Mouse (Mus musculus) erythroblast, adult 5-6 weeks (primary cell): Measurements from ENCODE around the gene Zfp366. TPM values are rescaled to one million over a fixed set of nuclear protein-coding genes. Genes with fewer than 3 reads are reported as not detected.
"Not testable (repeated sequence)": the region's sequence is repeated elsewhere in the genome, so short reads cannot be mapped to it uniquely, and the experiment has no call there.

Source experiments
- ATAC-seq: replicated peaks from 2 replicates; pipeline ENCODE4 v1.8.0; 2016; ENCODE audit warnings: moderate number of reproducible peaks, mild to moderate bottlenecking, moderate TSS enrichment, inconsistent platforms; ENCODE audit not compliant: poor library complexity, low FRiP score, severe bottlenecking
- total RNA-seq, 2 experiments: library from RNA; stranded (forward) in 1 of 2; stranded (reverse) in 1 of 2; fragments of 150-400 nt in 1 of 2; fragments of 200-764, 138-1000 nt in 1 of 2; gene quantifications; 2 replicates each; pipeline versions ENCODE4 v1.2.3 to v1.2.4; 2015 to 2017; ENCODE audit warnings: low replicate concordance in 2 of 2

The Zfp366 gene
- total RNA-seq (2015; ENCODE audit: low replicate concordance) (0.42 TPM in 1 of 2 replicates, not detected in the other), total RNA-seq (2017; ENCODE audit: low replicate concordance) (0.14 and 0.17 TPM in 2 replicates)

DNA sequence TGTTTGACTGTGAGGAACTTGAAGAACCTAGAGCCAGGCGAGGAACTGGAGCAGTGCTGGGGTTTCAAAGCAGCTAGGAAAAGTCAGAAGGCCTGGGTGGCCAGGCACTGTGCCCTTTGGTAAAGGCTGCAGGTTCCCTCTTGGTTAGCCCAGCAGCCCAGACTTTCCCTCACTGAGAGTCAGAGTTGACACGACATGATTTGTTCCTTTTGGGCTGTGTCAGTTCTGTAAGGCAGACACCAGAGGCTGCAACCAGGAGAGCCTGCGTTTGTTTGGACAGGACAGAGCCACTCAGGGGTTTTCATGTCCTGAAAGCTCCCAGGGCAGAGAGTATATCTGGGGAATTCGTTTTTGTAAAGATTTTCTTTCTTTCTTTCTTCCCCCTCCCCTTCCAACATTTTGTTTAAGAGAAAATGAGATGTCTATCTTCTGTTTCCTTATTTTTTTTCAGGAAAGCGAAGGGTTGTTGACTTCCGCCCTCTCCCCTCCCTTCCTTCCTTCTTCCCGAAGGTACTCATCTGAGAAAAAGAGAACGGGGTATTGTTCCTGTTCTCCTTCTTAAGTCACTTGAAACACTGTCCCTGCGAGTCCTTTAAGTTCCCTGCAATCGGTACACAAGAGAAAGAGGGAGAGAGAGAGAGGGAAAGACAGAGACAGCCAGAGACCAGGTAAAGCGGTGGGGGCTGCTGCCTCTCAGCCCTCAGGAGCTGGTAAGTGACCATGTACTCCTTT is at the start of gene Zfp366:
Zfp366 (plus strand) TSS at position 669 of the 732 bp plus-strand sequence.
- no peak for ATAC-seq

GRCm38 (mm10) chr13:99138351-99139255 is 46.0 kb upstream of the Zfp366 start:
- ATAC-seq: no peak

DNA sequence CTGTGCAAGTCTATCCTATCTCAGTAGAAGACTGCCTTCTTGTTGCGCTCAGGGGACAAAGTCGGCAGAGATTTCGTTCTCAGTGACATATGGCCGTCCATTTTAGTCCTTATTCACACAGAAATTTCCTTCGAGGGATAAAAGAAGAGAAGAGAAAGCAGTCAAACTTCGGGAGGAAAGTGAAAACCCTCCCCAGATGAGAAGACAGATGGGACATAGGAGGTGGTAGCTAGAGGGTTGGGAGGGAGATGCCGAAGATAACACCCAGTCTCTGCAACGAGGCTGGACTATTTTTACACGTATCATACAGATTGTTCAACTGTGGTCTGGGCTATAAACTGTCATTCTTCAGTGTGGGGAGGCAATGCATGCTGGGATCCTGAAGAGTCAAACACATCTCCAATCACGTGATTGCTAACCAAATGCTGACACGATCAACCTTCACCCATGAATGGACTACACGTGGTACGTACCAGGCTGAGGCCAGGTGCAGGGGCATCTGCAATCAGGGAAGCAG is 38.2 kb upstream of the Zfp366 start:
- ATAC-seq: no peak

DNA sequence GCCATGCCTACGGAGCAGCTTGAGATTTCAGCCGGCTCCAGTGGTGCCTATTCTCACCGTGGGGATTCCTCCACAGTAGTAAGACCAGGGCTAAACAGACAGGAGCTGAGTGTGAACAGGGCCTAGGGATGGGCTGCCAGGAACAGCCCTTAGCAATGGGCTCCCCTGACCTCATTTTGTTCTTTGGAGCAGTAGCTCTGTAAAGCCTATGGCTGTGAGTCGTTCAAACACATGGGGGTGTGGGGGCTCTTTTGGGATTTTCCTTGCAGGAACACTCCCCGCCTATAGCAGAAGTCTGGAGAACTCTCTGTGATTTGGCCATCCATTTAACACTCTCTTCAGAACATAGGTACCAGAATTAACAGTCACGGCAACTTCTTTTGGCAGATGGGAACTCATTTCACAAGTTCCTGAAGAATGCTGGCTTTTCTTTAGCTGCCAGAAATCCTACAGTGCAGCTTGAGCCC is 36.9 kb upstream of the Zfp366 start:
- ATAC-seq: no peak

- no peak for ATAC-seq
Measured at GRCm38 (mm10) chr13:99149551-99150305, 34.9 kb upstream of the Zfp366 start.

- ATAC-seq: no peak
Measured at GRCm38 (mm10) chr13:99150626-99151025, 34.0 kb upstream of the Zfp366 start.

DNA sequence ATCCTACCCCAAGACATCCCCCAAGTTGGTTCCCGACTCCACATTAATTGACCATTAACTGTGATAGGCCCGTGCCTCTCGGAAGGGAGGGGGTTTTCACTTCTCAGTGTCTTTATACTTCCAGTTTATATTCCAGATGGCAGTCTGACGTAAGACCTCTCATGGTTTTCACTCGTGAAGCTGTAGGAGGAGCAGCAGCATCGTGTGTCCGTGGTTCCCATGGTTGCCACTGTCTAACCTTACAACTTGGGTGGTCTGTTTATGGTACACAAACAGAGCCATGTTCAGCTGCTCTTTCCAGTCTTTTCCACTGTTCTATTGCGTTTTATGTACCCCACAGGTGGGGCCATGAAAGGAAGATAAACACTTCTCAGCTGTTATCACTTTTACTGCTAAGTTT is 33.5 kb upstream of the Zfp366 start:
- no peak for ATAC-seq

- ATAC-seq: no peak
Measured at GRCm38 (mm10) chr13:99152305-99152930, 32.2 kb upstream of the Zfp366 start.

DNA sequence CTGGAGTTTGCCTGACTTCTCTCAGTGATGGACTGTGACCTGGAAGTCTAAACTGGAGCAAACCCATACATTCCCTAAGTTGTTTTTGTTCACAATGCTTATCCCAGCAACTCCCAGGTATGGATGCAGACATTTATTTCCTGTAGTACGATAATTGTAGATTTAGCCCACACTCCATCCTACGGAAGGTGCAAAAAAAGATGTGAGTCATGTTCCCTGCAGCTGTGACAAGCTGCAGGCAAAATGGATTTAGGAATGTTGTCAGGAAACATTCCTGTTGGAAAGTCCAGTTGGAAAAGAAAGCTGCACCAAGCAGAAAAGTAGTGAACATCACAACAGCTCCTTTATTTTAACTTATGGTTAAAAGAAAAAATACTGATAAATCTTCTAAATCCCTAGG is 26.9 kb upstream of the Zfp366 start:
- no peak for ATAC-seq

- no peak for ATAC-seq
Measured at GRCm38 (mm10) chr13:99158773-99159172, 25.9 kb upstream of the Zfp366 start.

DNA sequence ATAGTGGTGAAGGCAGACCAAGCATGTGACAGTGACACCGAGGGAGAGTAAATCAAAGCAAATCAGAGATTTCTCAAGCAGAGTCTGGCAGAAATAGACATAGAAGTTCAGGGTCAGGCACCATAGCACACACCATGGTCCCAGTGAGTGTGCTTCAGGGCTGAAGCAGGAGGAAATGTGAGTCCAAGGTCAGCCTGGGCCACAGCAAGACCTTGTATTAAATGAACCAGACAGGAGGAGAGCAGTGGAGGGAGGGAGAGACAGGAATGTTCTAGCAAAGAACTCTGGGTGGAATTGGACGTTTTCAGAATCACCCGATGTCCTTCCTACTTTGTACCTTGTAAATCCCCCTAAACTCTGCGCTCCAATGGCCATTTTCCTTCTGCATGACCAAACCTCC is 21.6 kb upstream of the Zfp366 start:
- ATAC-seq: no peak

GRCm38 (mm10) chr13:99163521-99164359 is 20.9 kb upstream of the Zfp366 start:
- no peak for ATAC-seq

DNA sequence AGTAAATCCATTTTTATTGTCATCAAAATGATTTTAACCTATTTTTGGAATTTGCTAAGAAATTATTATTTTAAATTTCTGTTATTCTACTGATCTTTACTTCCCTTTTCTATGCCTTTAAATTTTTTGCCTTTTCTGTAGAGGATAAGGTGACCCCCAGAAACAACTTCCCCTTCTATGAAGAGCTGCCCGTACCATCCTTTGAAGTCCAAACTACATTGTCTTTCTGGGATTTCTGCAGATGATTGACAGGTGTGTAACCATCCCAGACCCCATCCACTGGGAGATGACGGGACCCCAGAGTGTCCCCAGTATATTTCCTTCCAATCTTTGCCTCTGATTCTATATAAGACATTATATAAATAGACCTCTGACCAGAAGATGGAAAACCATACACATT is 20.3 kb upstream of the Zfp366 start:
- no peak for ATAC-seq

DNA sequence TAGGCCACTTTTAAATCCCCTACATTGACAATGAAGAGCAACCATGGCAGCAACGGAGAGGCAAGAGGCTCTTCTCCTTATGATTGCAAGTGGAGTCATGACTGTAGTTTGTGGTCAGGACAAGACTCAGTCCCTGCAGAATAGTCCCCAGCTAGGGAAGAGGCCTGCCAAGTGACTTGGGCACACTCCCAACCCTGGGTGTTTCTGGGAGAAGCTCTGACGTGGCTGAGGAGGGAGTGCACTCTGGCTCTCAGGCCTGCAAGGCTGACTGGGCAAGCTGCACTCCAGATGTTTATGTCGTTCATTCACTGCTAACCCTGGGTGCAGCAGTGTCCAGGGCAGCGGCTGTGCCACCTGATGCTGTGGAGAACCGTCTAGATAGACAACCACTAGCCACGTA is 15.2 kb upstream of the Zfp366 start:
- no peak for ATAC-seq

- no peak for ATAC-seq
Measured at GRCm38 (mm10) chr13:99170337-99170736, 14.3 kb upstream of the Zfp366 start.

DNA sequence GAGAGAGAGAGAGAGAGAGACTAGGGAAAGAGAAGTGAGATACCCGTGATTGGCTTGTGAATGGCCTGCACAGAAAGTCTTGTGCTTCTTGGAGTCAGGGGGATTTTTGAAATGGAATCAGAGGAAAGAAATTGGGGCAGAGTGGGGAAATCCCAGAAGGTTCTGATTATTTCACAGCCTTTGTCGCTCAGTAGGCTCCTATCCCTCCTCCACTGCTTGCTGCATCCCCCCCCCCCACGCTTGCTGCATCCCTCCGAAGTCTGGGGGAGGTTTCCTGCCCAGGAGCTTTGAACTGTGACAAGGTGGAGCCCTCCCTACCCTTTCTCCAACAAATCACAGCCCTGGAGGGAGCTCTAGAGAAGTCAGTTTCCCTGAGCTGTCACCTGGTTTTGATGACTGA is 10.8 kb upstream of the Zfp366 start:
- no peak for ATAC-seq

DNA sequence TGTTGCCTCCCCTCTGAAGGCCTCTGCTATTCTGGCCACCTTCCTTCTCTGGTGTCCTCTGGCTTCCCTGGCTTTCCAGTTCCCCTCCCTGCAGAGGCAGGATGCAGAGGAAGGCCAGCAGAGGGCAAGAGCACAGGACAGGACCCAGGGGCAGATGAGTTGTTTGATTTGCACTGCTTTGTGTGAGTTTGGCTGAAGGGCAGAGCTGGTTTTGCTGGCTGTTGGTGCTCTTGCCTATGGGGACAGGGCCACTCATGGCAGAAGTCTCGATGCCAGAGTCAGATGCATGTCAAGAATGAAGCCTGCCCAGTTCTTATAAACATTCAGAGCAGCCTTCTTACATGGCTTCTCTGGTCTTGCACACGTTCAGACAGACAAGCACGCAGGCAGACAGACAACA is 1.8 kb upstream of the Zfp366 start:
- ATAC-seq: not testable (repeated sequence)

- ATAC-seq: no peak
Measured at GRCm38 (mm10) chr13:99183257-99183895, 1.2 kb upstream of the Zfp366 start.
